Mouse (Mus musculus) monocyte, adult 5-6 weeks (primary cell): ENCODE results near the gene C2cd5. TPM values are rescaled to one million over a fixed set of nuclear protein-coding genes. Genes with fewer than 3 reads are reported as not detected.
"Not testable (repeated sequence)": the region's sequence is repeated elsewhere in the genome, so short reads cannot be mapped to it uniquely, and the experiment has no call there.

Experiments used
- ATAC-seq: fragments of 153-309, 156-312 bp; replicated peaks from 2 replicates; pipeline ENCODE4 v1.8.0; 2017; ENCODE audit warnings: mild to moderate bottlenecking; ENCODE audit not compliant: low TSS enrichment, insufficient number of reproducible peaks, severe bottlenecking, poor library complexity, low FRiP score
- total RNA-seq: library from RNA; stranded (forward); fragments of 200-1000, 200-491, 200-594 nt; gene quantifications from 3 replicates; pipeline ENCODE4 v1.2.3, GENCODE M21; 2017

The C2cd5 gene
- total RNA-seq, 1 experiment from 2014 or later, result 31.8 TPM

- no peak for ATAC-seq
Measured at GRCm38 (mm10) chr6:143047538-143048258, 52.2 kb downstream of the C2cd5 start.

GRCm38 (mm10) chr6:143041578-143041977 is 58.4 kb downstream of the C2cd5 start:
- ATAC-seq, result no peak

GRCm38 (mm10) chr6:143035261-143035660 is 64.7 kb downstream of the C2cd5 start:
- ATAC-seq, result no peak

GRCm38 (mm10) chr6:143034503-143034902 is 65.4 kb downstream of the C2cd5 start:
- no peak for ATAC-seq

- no peak for ATAC-seq
Measured at GRCm38 (mm10) chr6:143030521-143030920, 69.4 kb downstream of the C2cd5 start.

GRCm38 (mm10) chr6:143027896-143028295 is 72.0 kb downstream of the C2cd5 start:
- no peak for ATAC-seq

- ATAC-seq, result no peak
Measured at GRCm38 (mm10) chr6:143027402-143027801, 72.5 kb downstream of the C2cd5 start.

GRCm38 (mm10) chr6:143023691-143024090 is 76.2 kb downstream of the C2cd5 start:
- ATAC-seq, result no peak

- no peak for ATAC-seq
Measured at GRCm38 (mm10) chr6:143021756-143022155, 78.2 kb downstream of the C2cd5 start.

GRCm38 (mm10) chr6:143020647-143021046 is 79.3 kb downstream of the C2cd5 start:
- ATAC-seq, result 0 out of 2 replicates have a peak, but pooled peaks have one; percentile 37

- no peak for ATAC-seq
Measured at GRCm38 (mm10) chr6:143020146-143020545, 79.8 kb downstream of the C2cd5 start.

GRCm38 (mm10) chr6:143012513-143013215 is 87.3 kb downstream of the C2cd5 start:
- ATAC-seq, result no peak; the same call in 1 of the 2 replicates

GRCm38 (mm10) chr6:143008865-143009264 is 91.1 kb downstream of the C2cd5 start:
- ATAC-seq, result no peak

GRCm38 (mm10) chr6:143005209-143005608 is 94.7 kb downstream of the C2cd5 start:
- ATAC-seq, result not testable (repeated sequence)

- ATAC-seq, result no peak
Measured at GRCm38 (mm10) chr6:143004801-143005200, 95.1 kb downstream of the C2cd5 start.

GRCm38 (mm10) chr6:142998221-142998999 is 101.5 kb downstream of the C2cd5 start:
- no peak for ATAC-seq

- ATAC-seq, result no peak
Measured at GRCm38 (mm10) chr6:142996887-142997286, 103.1 kb downstream of the C2cd5 start.

GRCm38 (mm10) chr6:142995567-142995966 is 104.4 kb downstream of the C2cd5 start:
- no peak for ATAC-seq

GRCm38 (mm10) chr6:142994821-142995220 is 105.1 kb downstream of the C2cd5 start:
- no peak for ATAC-seq
